Mouse (Mus musculus) heart, embryonic 14.5 days (tissue): Measurements from ENCODE around the gene Tas2r134. TPM values are rescaled to one million over a fixed set of nuclear protein-coding genes. Genes with fewer than 3 reads are reported as not detected.

Source experiments
- ATAC-seq: fragments of 200-750 bp; cut with Nextera tagmentation; 2 replicates; pipeline ENCODE4 v1.8.0; 2017; ENCODE audit warnings: low read depth, moderate TSS enrichment; ENCODE audit not compliant: insufficient number of reproducible peaks, insufficient read depth, low FRiP score
- H3K27ac ChIP-seq, 2 experiments: fragments of 200-500 bp in 1 of 2; fragments of 300-500 bp in 1 of 2; sonication (generic) in 1 of 2; replicated peaks in 1 of 2; 2 replicates each; pipeline ENCODE4 v1.5.1; 2012 to 2014; ENCODE audit warnings: low read depth in 2 of 2, low read length in 2 of 2, control low read depth in 1 of 2, mild to moderate bottlenecking in 1 of 2, mixed read lengths in 1 of 2; ENCODE audit not compliant: control insufficient read depth in 1 of 2, insufficient read depth in 1 of 2
- H3K27me3 ChIP-seq: fragments of 300-500 bp; sonication (generic); 2 replicates; pipeline ENCODE4 v1.6.1; 2014; ENCODE audit warnings: mild to moderate bottlenecking, low read length, control low read depth; ENCODE audit not compliant: control insufficient read depth, insufficient read depth
- H3K36me3 ChIP-seq: fragments of 300-500 bp; sonication (generic); 2 replicates; pipeline ENCODE4 v1.6.1; 2014; ENCODE audit warnings: mild to moderate bottlenecking, control low read depth, low read length, mixed read lengths; ENCODE audit not compliant: control insufficient read depth, insufficient read depth
- H3K4me1 ChIP-seq, 2 experiments: fragments of 200-500 bp in 1 of 2; fragments of 300-500 bp in 1 of 2; sonication (generic) in 1 of 2; 2 replicates each; pipeline ENCODE4 v1.6.1; 2012 to 2014; ENCODE audit warnings: low read length in 2 of 2, control low read depth in 1 of 2, mixed read lengths in 1 of 2; ENCODE audit not compliant: control insufficient read depth in 2 of 2, insufficient read depth in 2 of 2
- H3K4me2 ChIP-seq: fragments of 300-500 bp; sonication (generic); 2 replicates; pipeline ENCODE4 v1.6.1; 2014; ENCODE audit warnings: mild to moderate bottlenecking, low read length
- H3K4me3 ChIP-seq, 2 experiments: fragments of 200-500 bp in 1 of 2; fragments of 300-500 bp in 1 of 2; sonication (generic) in 1 of 2; 2 replicates each; pipeline ENCODE4 v1.5.1; 2012 to 2014; ENCODE audit warnings: low read length in 2 of 2, mild to moderate bottlenecking in 2 of 2, control low read depth in 1 of 2, low read depth in 1 of 2, moderate library complexity in 1 of 2; ENCODE audit not compliant: control insufficient read depth in 1 of 2, insufficient read depth in 1 of 2
- H3K9ac ChIP-seq: fragments of 300-500 bp; sonication (generic); 2 replicates; pipeline ENCODE4 v1.6.1; 2014; ENCODE audit warnings: mild to moderate bottlenecking, low read length
- H3K9me3 ChIP-seq: fragments of 300-500 bp; sonication (generic); 2 replicates; pipeline ENCODE4 v1.6.1; 2016; ENCODE audit warnings: low read length, control low read depth; ENCODE audit not compliant: control insufficient read depth
- WGBS: fragments of 180-500 bp; shearing (Covaris S2); extraction: QIAGEN DNeasy Blood & Tissue Kit; methylation state at CpG from one replicate; pipeline ENCODE4 v1.1.7; 2014; 5-methylcytosine and 5-hydroxymethylcytosine counted together
- polyA plus RNA-seq: library from polyadenylated mRNA; unstranded; fragments of >200 nt; fragmentation: Nextera tagmentation; extraction: Ambion mirVana; gene quantifications from 2 replicates; pipeline ENCODE4 v1.2.1, GENCODE M21; 2014

Tas2r134 gene
- polyA plus RNA-seq, 1 experiment from 2014 or later, result not detected

GRCm38 (mm10) chr2:51626007-51626406, 1.3 kb upstream of the Tas2r134 start:
- no peaks in the 10 kb centered on the region for H3K4me1 ChIP-seq
- WGBS, result 74% methylated on average over 3 of the region's 3 CpGs
- no peak overlapping the region for H3K9ac ChIP-seq
- no peak for ATAC-seq
- no peaks in the 10 kb centered on the region for H3K36me3 ChIP-seq
- H3K27ac ChIP-seq, result no peak overlapping the region
- no peaks in the 10 kb centered on the region for H3K27me3 ChIP-seq
- H3K4me3 ChIP-seq, result no peak overlapping the region
- no peaks in the 10 kb centered on the region for H3K9me3 ChIP-seq
- no peak overlapping the region for H3K4me2 ChIP-seq

GRCm38 (mm10) chr2:51631428-51631827, 4.1 kb downstream of the Tas2r134 start:
- no peak for ATAC-seq

DNA sequence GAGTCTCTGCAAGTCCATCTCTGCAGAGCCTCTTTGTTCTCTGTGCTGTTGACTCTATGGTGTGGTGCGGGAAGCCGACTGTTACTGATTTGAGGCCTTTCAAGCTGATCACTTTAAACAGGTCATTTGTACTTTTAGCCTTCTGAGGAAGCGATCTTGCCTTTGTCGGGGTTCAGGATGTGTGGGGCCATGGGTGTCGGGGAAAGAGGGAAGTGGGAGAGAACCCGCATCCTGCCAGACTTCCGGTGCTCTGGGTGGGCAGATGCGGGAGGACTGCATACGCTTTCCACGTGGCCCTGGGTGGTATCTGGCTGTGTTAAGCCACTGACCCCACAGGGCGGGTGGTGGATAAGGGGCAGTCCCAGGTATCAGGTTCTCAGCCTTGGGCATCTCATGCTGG, 10.4 kb downstream of the Tas2r134 start:
- H3K4me3 ChIP-seq, result no peak overlapping the region
- H3K4me1 ChIP-seq, result no peaks in the 10 kb centered on the region
- H3K9me3 ChIP-seq, result no peaks in the 10 kb centered on the region
- H3K36me3 ChIP-seq, result no peaks in the 10 kb centered on the region
- no peak overlapping the region for H3K4me2 ChIP-seq
- H3K27me3 ChIP-seq, result no peaks in the 10 kb centered on the region
- H3K27ac ChIP-seq, result no peak overlapping the region
- ATAC-seq, result no peak
- no peak overlapping the region for H3K9ac ChIP-seq
- 70% methylated on average over 11 of the region's 11 CpGs for WGBS

More at GRCm38 (mm10) chr2:51631428-51631827, 4.1 kb downstream of the Tas2r134 start:
- no peaks in the 10 kb centered on the region for H3K27me3 ChIP-seq
- H3K9me3 ChIP-seq, result no peaks in the 10 kb centered on the region
- H3K36me3 ChIP-seq, result no peaks in the 10 kb centered on the region
- H3K27ac ChIP-seq, result no peak overlapping the region
- H3K4me2 ChIP-seq, result no peak overlapping the region
- no peak overlapping the region for H3K4me3 ChIP-seq
- no peak overlapping the region for H3K9ac ChIP-seq
- H3K4me1 ChIP-seq, result no peaks in the 10 kb centered on the region
- 71% methylated on average over 2 of the region's 2 CpGs for WGBS

GRCm38 (mm10) chr2:51641635-51642034, 14.3 kb downstream of the Tas2r134 start:
- no peaks in the 10 kb centered on the region for H3K27me3 ChIP-seq
- no peak overlapping the region for H3K9ac ChIP-seq
- no peaks in the 10 kb centered on the region for H3K4me1 ChIP-seq
- no peak overlapping the region for H3K4me3 ChIP-seq
- 87% methylated on average over 7 of the region's 7 CpGs for WGBS
- H3K9me3 ChIP-seq, result no peaks in the 10 kb centered on the region
- H3K36me3 ChIP-seq, result no peaks in the 10 kb centered on the region
- no peak for ATAC-seq
- no peak overlapping the region for H3K4me2 ChIP-seq
- H3K27ac ChIP-seq, result no peak overlapping the region

DNA sequence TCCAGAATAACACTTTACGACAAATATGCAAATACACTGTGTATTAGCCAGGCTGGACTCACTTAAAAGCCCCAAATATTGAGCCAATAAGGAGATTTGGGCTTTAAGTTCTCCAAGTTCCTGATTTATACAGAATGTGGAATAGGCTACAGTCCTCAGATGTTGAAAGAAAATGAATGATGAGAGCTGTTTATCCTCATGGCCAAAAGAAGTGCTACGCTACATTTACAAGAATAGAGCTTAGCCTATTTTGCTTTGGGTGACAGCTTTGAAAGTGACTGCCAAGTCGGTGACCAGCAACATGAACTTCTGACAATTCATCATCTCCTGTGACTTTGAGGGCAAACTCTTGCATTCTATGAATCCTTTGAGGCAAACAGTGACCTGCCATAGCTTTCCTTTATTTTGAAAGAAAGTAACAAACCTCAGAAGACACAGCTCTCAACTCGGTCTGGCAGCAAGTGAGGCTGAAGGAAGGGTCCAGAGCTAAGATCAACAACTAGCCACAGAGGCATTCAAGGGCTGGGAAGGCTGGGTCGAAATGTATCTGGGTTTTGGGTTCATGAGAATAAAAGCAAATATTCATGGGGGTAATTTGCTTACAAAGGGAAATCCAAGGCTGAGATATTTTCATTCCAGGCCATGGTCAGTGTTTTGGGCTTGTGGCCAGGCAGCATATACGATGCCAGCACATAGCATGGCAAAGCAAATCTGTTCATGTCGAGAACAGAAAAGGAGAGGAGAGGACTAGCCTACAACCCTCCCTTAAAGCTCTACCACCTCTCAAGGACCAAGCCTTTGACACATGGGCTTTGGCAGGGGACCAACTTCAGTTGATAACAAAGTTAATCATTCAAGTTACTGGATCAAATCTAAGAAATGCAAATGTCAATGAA, 16.2 kb downstream of the Tas2r134 start:
- H3K9ac ChIP-seq, result no peak overlapping the region

DNA sequence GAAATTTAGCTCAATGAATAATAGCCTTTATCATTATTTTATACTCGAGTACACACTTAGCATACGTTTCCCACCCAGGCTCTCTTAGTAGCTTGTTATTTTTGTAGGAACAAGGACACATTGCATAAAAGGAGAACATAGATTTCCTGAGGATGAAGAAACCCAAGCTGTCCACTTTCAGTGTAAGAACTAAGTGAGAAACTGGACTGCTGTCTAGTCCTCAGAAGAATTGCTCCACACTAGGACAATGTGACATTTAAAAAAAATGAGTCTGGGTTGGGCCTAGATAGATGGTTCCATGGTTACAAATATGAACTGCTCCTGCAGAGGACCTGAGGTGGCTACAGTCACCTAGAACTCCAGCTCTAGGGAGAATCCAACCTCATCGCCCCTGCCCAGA, 20.7 kb downstream of the Tas2r134 start:
- H3K4me1 ChIP-seq, result no peaks in the 10 kb centered on the region
- H3K9ac ChIP-seq, result no peak overlapping the region
- H3K27me3 ChIP-seq, result no peaks in the 10 kb centered on the region
- WGBS, result 79% methylated on average over 3 of the region's 3 CpGs
- ATAC-seq, result no peak
- no peak overlapping the region for H3K4me2 ChIP-seq
- H3K27ac ChIP-seq, result no peak overlapping the region
- no peaks in the 10 kb centered on the region for H3K9me3 ChIP-seq
- H3K4me3 ChIP-seq, result no peak overlapping the region
- H3K36me3 ChIP-seq, result no peaks in the 10 kb centered on the region

More for the DNA sequence above, 16.2 kb downstream of the Tas2r134 start:
- H3K4me3 ChIP-seq, result no peak overlapping the region
- H3K4me2 ChIP-seq, result no peak overlapping the region
- no peak overlapping the region for H3K27ac ChIP-seq
- no peaks in the 10 kb centered on the region for H3K27me3 ChIP-seq
- H3K36me3 ChIP-seq, result no peaks in the 10 kb centered on the region
- no peaks in the 10 kb centered on the region for H3K4me1 ChIP-seq
- no peak for ATAC-seq
- WGBS, result 79% methylated on average over 7 of the region's 7 CpGs
- no peaks in the 10 kb centered on the region for H3K9me3 ChIP-seq

DNA sequence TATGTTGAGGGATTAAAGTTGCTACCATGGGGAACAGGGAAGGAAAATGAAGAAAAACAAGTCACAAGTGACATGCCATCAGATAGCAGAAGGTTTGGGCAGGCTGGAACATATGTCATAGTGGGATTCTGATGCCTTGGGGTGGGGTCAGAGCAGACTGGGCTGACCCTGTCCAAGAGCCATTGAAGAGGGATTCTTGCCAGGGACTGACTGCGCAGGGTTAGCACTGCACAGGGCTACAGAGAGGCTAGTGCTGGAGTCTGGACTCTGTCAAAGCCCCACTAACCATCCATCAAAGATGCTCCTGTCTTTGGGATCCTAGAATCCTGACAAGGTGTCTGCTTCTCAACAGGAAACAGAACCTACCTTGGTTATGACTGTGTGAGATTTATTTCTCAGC, 22.6 kb downstream of the Tas2r134 start:
- Histone ChIP-seq H3K36me3 (no peaks in the 10 kb centered on the region), H3K27me3 (no peaks in the 10 kb centered on the region), H3K27ac (no peak overlapping the region), H3K4me1 (no peaks in the 10 kb centered on the region), H3K9me3 (no peaks in the 10 kb centered on the region), H3K9ac (no peak overlapping the region), H3K4me3 (no peak overlapping the region), H3K4me2 (no peak overlapping the region)
- 40% methylated on average over 1 of the region's 1 CpGs for WGBS
- ATAC-seq, result no peak

- no peak overlapping the region for H3K4me3 ChIP-seq
- no peak overlapping the region for H3K27ac ChIP-seq
- no peak for ATAC-seq
- H3K9ac ChIP-seq, result no peak overlapping the region
- WGBS, result 92% methylated on average over 10 of the region's 10 CpGs
- H3K4me2 ChIP-seq, result no peak overlapping the region
- H3K27me3 ChIP-seq, result no peaks in the 10 kb centered on the region
- no peaks in the 10 kb centered on the region for H3K9me3 ChIP-seq
- H3K4me1 ChIP-seq, result no peaks in the 10 kb centered on the region
- no peaks in the 10 kb centered on the region for H3K36me3 ChIP-seq
Observed at GRCm38 (mm10) chr2:51652086-51652485, 24.8 kb downstream of the Tas2r134 start.
